Mouse (Mus musculus): Measurements from ENCODE around the gene 9530003J23Rik. TPM values are rescaled to one million over a fixed set of nuclear protein-coding genes. Genes with fewer than 3 reads are reported as not detected.
"Not testable (repeated sequence)": the region's sequence is repeated elsewhere in the genome, so short reads cannot be mapped to it uniquely, and the experiment has no call there.

Gene 9530003J23Rik
- polyA plus RNA-seq, 1 experiment = not detected

DNA sequence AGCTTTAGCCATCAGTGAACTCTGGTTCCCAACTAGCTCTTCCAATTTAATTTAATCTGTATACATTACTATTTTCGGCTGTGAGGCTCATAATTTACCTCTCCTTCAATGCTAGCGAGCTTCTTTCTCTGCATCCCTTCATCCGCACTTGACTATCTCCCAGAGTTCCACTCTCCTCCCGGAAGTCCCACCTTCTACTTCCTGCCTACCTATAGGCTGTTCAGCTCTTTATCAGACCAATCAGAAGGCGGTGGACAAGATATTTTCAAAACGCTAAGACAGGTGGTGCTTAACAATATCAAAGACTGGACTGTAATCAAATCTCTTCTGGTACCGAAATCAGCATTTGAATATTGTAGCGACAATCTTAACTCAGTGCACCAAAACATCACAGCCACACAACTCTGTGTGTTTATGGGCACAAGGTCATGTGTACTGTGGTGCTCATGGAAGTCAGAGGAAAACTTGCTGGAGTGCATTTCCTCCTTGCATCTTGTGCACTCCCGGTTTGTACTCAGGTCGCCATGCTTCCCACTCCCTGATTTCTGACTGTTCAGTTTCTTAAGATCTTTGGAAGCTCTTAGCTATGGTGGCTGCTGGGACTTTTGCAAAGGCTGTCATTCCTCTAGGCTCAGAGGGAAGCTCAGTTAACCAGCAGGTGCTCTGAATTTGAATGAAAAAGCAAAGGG lies 37.3 kb upstream of the 9530003J23Rik start:
- H3K27ac ChIP-seq (ENCODE audit: insufficient read depth, low read length) = no peak overlapping the region
- H3K9ac ChIP-seq (ENCODE audit: low read depth, poor library complexity, severe bottlenecking) = no peak overlapping the region
- TF ChIP-seq CTCF (IDR thresholded peaks at IDR 0.05; ENCODE audit: low read depth, low read length) = no peak
- no peak for TF ChIP-seq EP300 (IDR thresholded peaks at IDR 0.05; ENCODE audit: insufficient read depth, low read depth, low read length)
- TF ChIP-seq POLR2A (IDR thresholded peaks at IDR 0.05; ENCODE audit: insufficient read depth, low read length) = no peak
- no peaks in the 10 kb centered on the region for H3K9me3 ChIP-seq (replicated peaks; ENCODE audit: control insufficient read depth, insufficient read depth, low read length, poor library complexity, severe bottlenecking)
- no peaks in the 10 kb centered on the region for H3K36me3 ChIP-seq (ENCODE audit: control insufficient read depth, insufficient read depth, low read length, poor library complexity, severe bottlenecking)
- no peaks in the 10 kb centered on the region for H3K4me1 ChIP-seq (ENCODE audit: control insufficient read depth, insufficient read depth, low read length)
- no peak overlapping the region for H3K4me3 ChIP-seq (ENCODE audit: low read depth, low read length)
- H3K27me3 ChIP-seq (ENCODE audit: control insufficient read depth, insufficient read depth, low read length, poor library complexity, severe bottlenecking) = no peaks in the 10 kb centered on the region

DNA sequence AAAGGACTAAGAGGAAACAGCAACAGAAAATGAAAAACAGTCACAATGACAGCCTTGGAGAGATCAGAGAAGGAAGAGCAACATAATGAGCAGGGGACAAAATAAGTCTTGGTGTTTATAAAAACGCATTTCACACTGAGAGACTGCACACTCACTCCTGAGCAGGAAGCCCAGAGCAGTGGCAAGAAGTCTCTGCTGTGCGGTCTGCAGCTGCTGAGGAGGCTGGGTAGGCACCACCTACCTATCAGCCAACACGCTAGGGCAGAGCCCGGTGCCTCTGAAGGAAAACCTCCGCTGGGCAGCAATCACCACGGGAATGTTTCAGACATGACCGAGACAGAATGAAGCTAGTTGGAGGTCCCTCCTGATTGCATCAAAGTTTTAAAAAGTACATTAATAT lies 36.1 kb upstream of the 9530003J23Rik start:
- not testable (repeated sequence) for H3K27ac ChIP-seq (ENCODE audit: insufficient read depth, low read length); H3K4me1 ChIP-seq (ENCODE audit: control insufficient read depth, insufficient read depth, low read length); H3K36me3 ChIP-seq (ENCODE audit: control insufficient read depth, insufficient read depth, low read length, poor library complexity, severe bottlenecking); H3K9ac ChIP-seq (ENCODE audit: low read depth, poor library complexity, severe bottlenecking); H3K9me3 ChIP-seq (replicated peaks; ENCODE audit: control insufficient read depth, insufficient read depth, low read length, poor library complexity, severe bottlenecking); H3K27me3 ChIP-seq (ENCODE audit: control insufficient read depth, insufficient read depth, low read length, poor library complexity, severe bottlenecking); H3K4me3 ChIP-seq (ENCODE audit: low read depth, low read length)

DNA sequence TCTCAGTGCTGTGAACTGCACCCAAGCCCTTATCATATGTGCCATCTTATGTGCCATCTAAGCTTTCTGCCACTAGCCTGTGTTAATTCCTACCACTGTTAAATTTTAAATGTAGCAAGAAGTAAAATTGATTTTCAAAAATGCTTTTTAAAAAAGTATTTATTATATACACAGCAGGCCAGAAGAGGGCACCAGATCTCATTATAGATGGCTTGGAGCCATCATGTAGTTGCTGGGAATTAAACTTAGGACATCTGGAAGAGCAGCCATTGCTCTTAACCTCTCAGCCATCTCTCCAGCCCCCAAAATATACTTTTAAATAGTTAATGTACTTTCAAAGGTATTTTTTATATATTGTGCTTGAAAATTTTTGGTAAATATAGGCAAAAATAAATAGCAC lies 33.5 kb upstream of the 9530003J23Rik start:
- Histone ChIP-seq H3K36me3 (ENCODE audit: control insufficient read depth, insufficient read depth, low read length, poor library complexity, severe bottlenecking) (no peaks in the 10 kb centered on the region), H3K27ac (ENCODE audit: insufficient read depth, low read length) (no peak overlapping the region), H3K4me3 (ENCODE audit: low read depth, low read length) (no peak overlapping the region), H3K27me3 (ENCODE audit: control insufficient read depth, insufficient read depth, low read length, poor library complexity, severe bottlenecking) (no peaks in the 10 kb centered on the region), H3K9me3 (replicated peaks; ENCODE audit: control insufficient read depth, insufficient read depth, low read length, poor library complexity, severe bottlenecking) (no peaks in the 10 kb centered on the region), H3K4me1 (ENCODE audit: control insufficient read depth, insufficient read depth, low read length) (no peaks in the 10 kb centered on the region), H3K9ac (ENCODE audit: low read depth, poor library complexity, severe bottlenecking) (no peak overlapping the region)
- no peak for TF ChIP-seq POLR2A (IDR thresholded peaks at IDR 0.05; ENCODE audit: insufficient read depth, low read length)
- TF ChIP-seq EP300 (IDR thresholded peaks at IDR 0.05; ENCODE audit: insufficient read depth, low read depth, low read length) = no peak
- no peak for TF ChIP-seq CTCF (IDR thresholded peaks at IDR 0.05; ENCODE audit: low read depth, low read length)

DNA sequence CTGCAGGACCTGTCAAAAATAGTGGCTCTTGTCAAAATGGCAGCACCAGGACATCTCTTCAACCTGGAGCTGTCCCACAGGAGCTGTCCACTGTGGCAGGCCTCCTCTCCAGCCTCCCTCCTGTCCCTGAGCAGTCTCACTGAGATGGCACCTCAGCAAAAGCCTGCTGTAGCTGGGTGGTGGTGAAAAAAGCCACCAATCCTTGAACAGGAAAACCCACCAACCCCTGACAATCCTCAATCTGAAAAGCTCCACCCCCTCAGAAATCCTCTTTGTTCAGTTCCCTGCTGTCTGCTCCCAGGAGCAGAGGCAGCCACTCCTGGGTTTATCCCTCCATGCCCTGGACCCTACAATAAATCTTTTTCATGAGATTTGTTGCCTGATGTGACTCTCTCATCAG lies 21.4 kb upstream of the 9530003J23Rik start:
- no peaks in the 10 kb centered on the region for H3K36me3 ChIP-seq (ENCODE audit: control insufficient read depth, insufficient read depth, low read length, poor library complexity, severe bottlenecking)
- TF ChIP-seq EP300 (IDR thresholded peaks at IDR 0.05; ENCODE audit: insufficient read depth, low read depth, low read length) (no peak), CTCF (IDR thresholded peaks at IDR 0.05; ENCODE audit: low read depth, low read length) (no peak), POLR2A (IDR thresholded peaks at IDR 0.05; ENCODE audit: insufficient read depth, low read length) (no peak)
- peaks cover 13% of the 10 kb centered on the region for H3K9me3 ChIP-seq (replicated peaks; ENCODE audit: control insufficient read depth, insufficient read depth, low read length, poor library complexity, severe bottlenecking)
- no peak overlapping the region for H3K27ac ChIP-seq (ENCODE audit: insufficient read depth, low read length)
- no peak overlapping the region for H3K4me3 ChIP-seq (ENCODE audit: low read depth, low read length)
- no peaks in the 10 kb centered on the region for H3K27me3 ChIP-seq (ENCODE audit: control insufficient read depth, insufficient read depth, low read length, poor library complexity, severe bottlenecking)
- no peak overlapping the region for H3K9ac ChIP-seq (ENCODE audit: low read depth, poor library complexity, severe bottlenecking)
- no peaks in the 10 kb centered on the region for H3K4me1 ChIP-seq (ENCODE audit: control insufficient read depth, insufficient read depth, low read length)

DNA sequence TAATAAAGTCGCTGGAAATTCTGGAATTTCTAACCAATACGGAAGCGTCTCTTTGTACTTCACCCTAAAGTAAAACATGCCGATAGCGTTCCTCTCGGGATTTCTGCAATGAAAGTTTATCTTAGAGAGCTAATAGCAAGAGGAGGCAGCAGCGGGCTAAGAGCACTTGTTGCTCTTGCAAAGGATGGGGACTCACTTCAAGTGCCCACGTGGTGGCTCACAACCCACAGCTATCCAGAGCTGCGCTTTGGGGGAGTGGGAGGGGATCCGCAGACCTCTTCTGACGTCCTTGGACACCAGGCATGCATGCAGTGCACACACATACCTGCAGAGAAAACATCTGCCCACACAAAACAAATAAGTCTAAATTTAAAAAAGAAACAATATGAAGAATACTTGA lies 2.6 kb downstream of the 9530003J23Rik start:
- Histone ChIP-seq H3K27ac (ENCODE audit: insufficient read depth, low read length) (no peak overlapping the region), H3K9me3 (replicated peaks; ENCODE audit: control insufficient read depth, insufficient read depth, low read length, poor library complexity, severe bottlenecking) (no peaks in the 10 kb centered on the region), H3K4me3 (ENCODE audit: low read depth, low read length) (no peak overlapping the region), H3K27me3 (ENCODE audit: control insufficient read depth, insufficient read depth, low read length, poor library complexity, severe bottlenecking) (no peaks in the 10 kb centered on the region), H3K9ac (ENCODE audit: low read depth, poor library complexity, severe bottlenecking) (no peak overlapping the region), H3K36me3 (ENCODE audit: control insufficient read depth, insufficient read depth, low read length, poor library complexity, severe bottlenecking) (no peaks in the 10 kb centered on the region), H3K4me1 (ENCODE audit: control insufficient read depth, insufficient read depth, low read length) (no peaks in the 10 kb centered on the region)
- no peak for TF ChIP-seq EP300 (IDR thresholded peaks at IDR 0.05; ENCODE audit: insufficient read depth, low read depth, low read length)

DNA sequence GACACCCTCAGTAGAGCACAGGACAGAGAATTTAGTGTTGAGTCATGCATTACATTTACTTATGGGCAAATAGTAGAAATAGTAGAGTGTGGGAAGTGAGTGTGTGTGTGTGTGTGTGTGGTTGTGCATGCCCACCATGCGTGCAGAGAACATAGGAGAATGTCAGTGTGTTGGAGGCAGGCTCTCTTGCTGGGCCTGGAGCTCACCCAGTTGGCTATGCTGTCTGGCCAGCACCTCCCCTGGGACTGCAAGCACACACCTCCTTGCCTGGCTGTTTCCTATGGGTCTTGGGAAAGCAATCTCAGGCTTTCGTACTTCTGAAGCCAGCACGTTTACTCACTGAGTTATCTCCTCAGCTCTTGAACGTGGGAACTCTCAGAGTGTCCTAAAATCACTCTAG lies 3.7 kb downstream of the 9530003J23Rik start:
- no peak overlapping the region for H3K9ac ChIP-seq (ENCODE audit: low read depth, poor library complexity, severe bottlenecking)
- no peak overlapping the region for H3K4me3 ChIP-seq (ENCODE audit: low read depth, low read length)
- H3K27me3 ChIP-seq (ENCODE audit: control insufficient read depth, insufficient read depth, low read length, poor library complexity, severe bottlenecking) = no peaks in the 10 kb centered on the region
- H3K36me3 ChIP-seq (ENCODE audit: control insufficient read depth, insufficient read depth, low read length, poor library complexity, severe bottlenecking) = no peaks in the 10 kb centered on the region
- no peaks in the 10 kb centered on the region for H3K4me1 ChIP-seq (ENCODE audit: control insufficient read depth, insufficient read depth, low read length)
- no peak overlapping the region for H3K27ac ChIP-seq (ENCODE audit: insufficient read depth, low read length)
- H3K9me3 ChIP-seq (replicated peaks; ENCODE audit: control insufficient read depth, insufficient read depth, low read length, poor library complexity, severe bottlenecking) = no peaks in the 10 kb centered on the region
- TF ChIP-seq EP300 (IDR thresholded peaks at IDR 0.05; ENCODE audit: insufficient read depth, low read depth, low read length) (no peak), POLR2A (IDR thresholded peaks at IDR 0.05; ENCODE audit: insufficient read depth, low read length) (no peak), CTCF (IDR thresholded peaks at IDR 0.05; ENCODE audit: low read depth, low read length) (no peak)
